Mouse (Mus musculus): ENCODE data around the gene Rtbdn. TPM values are rescaled to one million over a fixed set of nuclear protein-coding genes. Genes with fewer than 3 reads are reported as not detected.

The Rtbdn gene
- polyA plus RNA-seq, 1 experiment from 2014 or later = 0.30 TPM

- peak; percentile 89 for ATAC-seq (ENCODE audit: low FRiP score, low TSS enrichment)
- H3K4me1 ChIP-seq (ENCODE audit: insufficient read depth, low read length) = peaks cover 13% of the 10 kb centered on the region
- H3K36me3 ChIP-seq (ENCODE audit: insufficient read depth, low read length) = no peaks in the 10 kb centered on the region
- peaks cover 28% of the 10 kb centered on the region for H3K27me3 ChIP-seq (ENCODE audit: insufficient read depth, low read length)
- H3K9ac ChIP-seq (replicated peaks; ENCODE audit: low read length) = peak within 1 kb of the TSS; percentile 75
- no peak within 1 kb of the TSS for H3K27ac ChIP-seq (ENCODE audit: low read length)
- WGBS = under 1% methylated on average over 45 of the region's 45 CpGs
- no peaks in the 10 kb centered on the region for H3K9me3 ChIP-seq (ENCODE audit: low read length)
- peak within 1 kb of the TSS; percentile 93 for H3K4me2 ChIP-seq (replicated peaks; ENCODE audit: low read depth, low read length)
- H3K4me3 ChIP-seq (ENCODE audit: low read length) = peak within 1 kb of the TSS; percentile 57
Observed at GRCm38 (mm10) chr8:84908421-84909161, 38.2 kb upstream of the Rtbdn start, which contains the start of gene Dnase2a. Gene Dnase2a, plus strand, starts transcription at chr8:84908560.

GRCm38 (mm10) chr8:84909162-84909767 is 37.5 kb upstream of the Rtbdn start:
- ATAC-seq (ENCODE audit: low FRiP score, low TSS enrichment) = no peak

GRCm38 (mm10) chr8:84909949-84910348 is 36.8 kb upstream of the Rtbdn start:
- no peaks in the 10 kb centered on the region for H3K9me3 ChIP-seq (ENCODE audit: low read length)
- 60% methylated on average over 5 of the region's 5 CpGs for WGBS

More at GRCm38 (mm10) chr8:84909162-84909767, 37.5 kb upstream of the Rtbdn start:
- Histone ChIP-seq H3K4me1 (ENCODE audit: insufficient read depth, low read length) (peaks cover 11% of the 10 kb centered on the region), H3K4me2 (replicated peaks; ENCODE audit: low read depth, low read length) (peak overlapping the region; percentile 93), H3K27ac (ENCODE audit: low read length) (no peak overlapping the region), H3K4me3 (ENCODE audit: low read length) (peak overlapping the region; percentile 57), H3K36me3 (ENCODE audit: insufficient read depth, low read length) (no peaks in the 10 kb centered on the region), H3K9me3 (ENCODE audit: low read length) (no peaks in the 10 kb centered on the region), H3K9ac (replicated peaks; ENCODE audit: low read length) (peak overlapping the region; percentile 75), H3K27me3 (ENCODE audit: insufficient read depth, low read length) (peaks cover 33% of the 10 kb centered on the region)
- 52% methylated on average over 20 of the region's 20 CpGs for WGBS

GRCm38 (mm10) chr8:84910551-84910950 is 36.2 kb upstream of the Rtbdn start:
- 81% methylated on average over 6 of the region's 6 CpGs for WGBS
- Histone ChIP-seq H3K9ac (replicated peaks; ENCODE audit: low read length) (0 out of 2 replicates have a peak overlapping the region, but pooled peaks have one; percentile 15), H3K4me1 (ENCODE audit: insufficient read depth, low read length) (peaks cover 11% of the 10 kb centered on the region), H3K9me3 (ENCODE audit: low read length) (no peaks in the 10 kb centered on the region), H3K4me2 (replicated peaks; ENCODE audit: low read depth, low read length) (no peak overlapping the region), H3K4me3 (ENCODE audit: low read length) (no peak overlapping the region), H3K36me3 (ENCODE audit: insufficient read depth, low read length) (no peaks in the 10 kb centered on the region), H3K27ac (ENCODE audit: low read length) (no peak overlapping the region), H3K27me3 (ENCODE audit: insufficient read depth, low read length) (peaks cover 33% of the 10 kb centered on the region)
- ATAC-seq (ENCODE audit: low FRiP score, low TSS enrichment) = no peak

More at GRCm38 (mm10) chr8:84909949-84910348, 36.8 kb upstream of the Rtbdn start:
- Histone ChIP-seq H3K4me3 (ENCODE audit: low read length) (no peak overlapping the region), H3K27me3 (ENCODE audit: insufficient read depth, low read length) (peaks cover 33% of the 10 kb centered on the region), H3K27ac (ENCODE audit: low read length) (no peak overlapping the region), H3K4me1 (ENCODE audit: insufficient read depth, low read length) (peaks cover 11% of the 10 kb centered on the region), H3K4me2 (replicated peaks; ENCODE audit: low read depth, low read length) (no peak overlapping the region), H3K9ac (replicated peaks; ENCODE audit: low read length) (no peak overlapping the region), H3K36me3 (ENCODE audit: insufficient read depth, low read length) (no peaks in the 10 kb centered on the region)
- ATAC-seq (ENCODE audit: low FRiP score, low TSS enrichment) = no peak

- H3K4me2 ChIP-seq (replicated peaks; ENCODE audit: low read depth, low read length) = no peak overlapping the region
- WGBS = 81% methylated on average over 9 of the region's 9 CpGs
- H3K4me1 ChIP-seq (ENCODE audit: insufficient read depth, low read length) = peaks cover 11% of the 10 kb centered on the region
Observed at GRCm38 (mm10) chr8:84911854-84912253, 34.9 kb upstream of the Rtbdn start.

GRCm38 (mm10) chr8:84912391-84912790 is 34.4 kb upstream of the Rtbdn start:
- ATAC-seq (ENCODE audit: low FRiP score, low TSS enrichment) = no peak
- Histone ChIP-seq H3K36me3 (ENCODE audit: insufficient read depth, low read length) (no peaks in the 10 kb centered on the region), H3K27ac (ENCODE audit: low read length) (no peak overlapping the region), H3K4me2 (replicated peaks; ENCODE audit: low read depth, low read length) (peak overlapping the region; percentile 80), H3K27me3 (ENCODE audit: insufficient read depth, low read length) (peaks cover 36% of the 10 kb centered on the region), H3K4me1 (ENCODE audit: insufficient read depth, low read length) (peaks cover 11% of the 10 kb centered on the region), H3K4me3 (ENCODE audit: low read length) (peak overlapping the region; percentile 48), H3K9ac (replicated peaks; ENCODE audit: low read length) (peak overlapping the region; percentile 52), H3K9me3 (ENCODE audit: low read length) (0 out of 2 replicates have a peak, but pooled peaks cover 2% of the 10 kb centered on the region)
- 20% methylated on average over 27 of the region's 27 CpGs for WGBS

More at GRCm38 (mm10) chr8:84911854-84912253, 34.9 kb upstream of the Rtbdn start:
- no peak for ATAC-seq (ENCODE audit: low FRiP score, low TSS enrichment)
- Histone ChIP-seq H3K4me3 (ENCODE audit: low read length) (no peak overlapping the region), H3K9ac (replicated peaks; ENCODE audit: low read length) (no peak overlapping the region), H3K27ac (ENCODE audit: low read length) (no peak overlapping the region), H3K9me3 (ENCODE audit: low read length) (0 out of 2 replicates have a peak, but pooled peaks cover 2% of the 10 kb centered on the region), H3K27me3 (ENCODE audit: insufficient read depth, low read length) (peaks cover 36% of the 10 kb centered on the region), H3K36me3 (ENCODE audit: insufficient read depth, low read length) (no peaks in the 10 kb centered on the region)

GRCm38 (mm10) chr8:84912895-84913501 is 33.8 kb upstream of the Rtbdn start:
- ATAC-seq (ENCODE audit: low FRiP score, low TSS enrichment) = peak; percentile 57
- Histone ChIP-seq H3K27ac (ENCODE audit: low read length) (no peak overlapping the region), H3K27me3 (ENCODE audit: insufficient read depth, low read length) (peaks cover 40% of the 10 kb centered on the region), H3K4me2 (replicated peaks; ENCODE audit: low read depth, low read length) (peak overlapping the region; percentile 80), H3K4me1 (ENCODE audit: insufficient read depth, low read length) (peaks cover 11% of the 10 kb centered on the region), H3K9ac (replicated peaks; ENCODE audit: low read length) (peak overlapping the region; percentile 52), H3K4me3 (ENCODE audit: low read length) (peak overlapping the region; percentile 48), H3K9me3 (ENCODE audit: low read length) (0 out of 2 replicates have a peak, but pooled peaks cover 2% of the 10 kb centered on the region), H3K36me3 (ENCODE audit: insufficient read depth, low read length) (no peaks in the 10 kb centered on the region)
- WGBS = under 1% methylated on average over 55 of the region's 55 CpGs

GRCm38 (mm10) chr8:84913502-84913900 is 33.3 kb upstream of the Rtbdn start:
- peak overlapping the region; percentile 48 for H3K4me3 ChIP-seq (ENCODE audit: low read length)
- H3K27ac ChIP-seq (ENCODE audit: low read length) = no peak overlapping the region
- peak overlapping the region; percentile 80 for H3K4me2 ChIP-seq (replicated peaks; ENCODE audit: low read depth, low read length)
- H3K9me3 ChIP-seq (ENCODE audit: low read length) = 0 out of 2 replicates have a peak, but pooled peaks cover 2% of the 10 kb centered on the region
- no peak for ATAC-seq (ENCODE audit: low FRiP score, low TSS enrichment)
- no peaks in the 10 kb centered on the region for H3K36me3 ChIP-seq (ENCODE audit: insufficient read depth, low read length)
- peaks cover 45% of the 10 kb centered on the region for H3K27me3 ChIP-seq (ENCODE audit: insufficient read depth, low read length)
- H3K9ac ChIP-seq (replicated peaks; ENCODE audit: low read length) = peak overlapping the region; percentile 52
- peaks cover 11% of the 10 kb centered on the region for H3K4me1 ChIP-seq (ENCODE audit: insufficient read depth, low read length)
- 14% methylated on average over 9 of the region's 9 CpGs for WGBS

- 31% methylated on average over 4 of the region's 4 CpGs for WGBS
- Histone ChIP-seq H3K4me2 (replicated peaks; ENCODE audit: low read depth, low read length) (peak overlapping the region; percentile 80; the same call in 1 of the 2 replicates), H3K9me3 (ENCODE audit: low read length) (0 out of 2 replicates have a peak, but pooled peaks cover 2% of the 10 kb centered on the region)
Observed at GRCm38 (mm10) chr8:84913960-84914359, 32.8 kb upstream of the Rtbdn start.

More at GRCm38 (mm10) chr8:84913960-84914359, 32.8 kb upstream of the Rtbdn start:
- no peak for ATAC-seq (ENCODE audit: low FRiP score, low TSS enrichment)
- Histone ChIP-seq H3K9ac (replicated peaks; ENCODE audit: low read length) (no peak overlapping the region), H3K4me3 (ENCODE audit: low read length) (peak overlapping the region; percentile 48), H3K36me3 (ENCODE audit: insufficient read depth, low read length) (no peaks in the 10 kb centered on the region), H3K27ac (ENCODE audit: low read length) (no peak overlapping the region), H3K4me1 (ENCODE audit: insufficient read depth, low read length) (peaks cover 10% of the 10 kb centered on the region), H3K27me3 (ENCODE audit: insufficient read depth, low read length) (peaks cover 46% of the 10 kb centered on the region)
